Mouse (Mus musculus) cortical plate, adult 2 months (tissue): ENCODE measurements around the gene Lman2.

Experiments
- CTCF ChIP-seq: fragments of 200-500 bp; IDR thresholded peaks from 2 replicates; pipeline ENCODE4 v1.5.1; 2011; ENCODE audit warnings: mild to moderate bottlenecking, control low read depth, low read length; ENCODE audit not compliant: insufficient read depth; ENCODE audit errors: extremely low read depth
- POLR2A ChIP-seq: fragments of 200-500 bp; IDR thresholded peaks from 2 replicates; pipeline ENCODE4 v1.6.1; 2011; ENCODE audit warnings: mild to moderate bottlenecking, low read length, control low read depth; ENCODE audit not compliant: insufficient read depth; ENCODE audit errors: extremely low read depth

GRCm38 (mm10) chr13:55361974-55362452, 570 bp downstream of the Lman2 start:
- TF ChIP-seq POLR2A (no peak), CTCF (no peak)
